Mouse (Mus musculus): ENCODE results near the gene Gbp5. TPM values are rescaled to one million over a fixed set of nuclear protein-coding genes. Genes with fewer than 3 reads are reported as not detected.

Gbp5 gene
- polyA plus RNA-seq (2017; shearing (Covaris generic)): 12.1 TPM

DNA sequence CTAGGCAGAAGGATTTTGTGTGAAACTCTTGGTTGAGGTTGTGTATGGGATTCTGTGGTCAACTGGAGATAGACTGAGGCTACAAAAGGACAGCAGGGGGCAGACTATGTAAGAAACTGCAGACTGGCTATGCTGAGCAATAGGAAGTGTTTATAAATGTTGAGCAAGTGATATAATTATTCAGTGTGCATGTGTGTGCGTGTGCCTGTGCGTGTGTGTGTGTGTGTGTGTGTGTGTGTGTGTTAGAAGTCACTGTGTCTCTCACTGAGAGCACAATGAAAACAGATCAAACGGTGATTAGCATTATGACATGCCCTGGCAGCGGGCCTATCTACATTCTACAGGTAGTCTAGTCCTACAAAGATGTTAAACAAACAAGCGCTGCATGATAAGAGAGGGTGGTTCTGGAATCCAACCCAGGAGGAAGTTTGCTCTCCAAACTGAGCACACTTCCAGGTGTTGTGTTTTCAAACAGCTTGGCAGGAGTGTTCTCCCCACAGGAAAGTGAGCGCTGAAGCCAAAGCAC lies at the start of gene Gbp5:
Gene Gbp5, plus strand, starts transcription at position 443 of the 526 bp plus-strand sequence.

GRCm38 (mm10) chr3:142530087-142530953 lies 36.5 kb downstream of the Gbp5 start, which contains the start of gene Gbp7:
Gene Gbp7, plus strand, starts transcription at chr3:142530342.

GRCm38 (mm10) chr3:142559632-142560228 lies 66.0 kb downstream of the Gbp5 start, which contains the start of gene Gbp3:
Gene Gbp3, plus strand, starts transcription at chr3:142560026.

Other genes starting within 250 kb of the Gbp5 start
- gene Pdlim5, start 98.3 kb upstream of the Gbp5 start, polyA plus RNA-seq (2017; shearing (Covaris generic)): 55.3 TPM
- 65.1 TPM for gene Gbp7, start 36.4 kb downstream of the Gbp5 start, polyA plus RNA-seq (2017; shearing (Covaris generic))
- 50.9 TPM for gene Gbp3, start 66.0 kb downstream of the Gbp5 start, polyA plus RNA-seq (2017; shearing (Covaris generic))
- not detected for gene Gbp2b, start 100.9 kb downstream of the Gbp5 start, polyA plus RNA-seq (2017; shearing (Covaris generic))
- 46.6 TPM for gene Gbp2, start 126.6 kb downstream of the Gbp5 start, polyA plus RNA-seq (2017; shearing (Covaris generic))
- gene Kyat3, start 207.1 kb downstream of the Gbp5 start, polyA plus RNA-seq (2017; shearing (Covaris generic)): 0.56 TPM